Mouse (Mus musculus) lung, adult 2 months (tissue): Measurements from ENCODE around the gene Pam.

Source experiments
- CTCF ChIP-seq: fragments of 200-500 bp; IDR thresholded peaks from 2 replicates; pipeline ENCODE4 v1.5.1; 2011; ENCODE audit warnings: mild to moderate bottlenecking, low read length, control low read depth; ENCODE audit not compliant: insufficient read depth
- POLR2A ChIP-seq: fragments of 200-500 bp; IDR thresholded peaks from 2 replicates; pipeline ENCODE4 v1.6.1; 2011; ENCODE audit warnings: low read depth, mild to moderate bottlenecking, control low read depth, low read length, borderline replicate concordance; ENCODE audit errors: extremely low read depth

DNA sequence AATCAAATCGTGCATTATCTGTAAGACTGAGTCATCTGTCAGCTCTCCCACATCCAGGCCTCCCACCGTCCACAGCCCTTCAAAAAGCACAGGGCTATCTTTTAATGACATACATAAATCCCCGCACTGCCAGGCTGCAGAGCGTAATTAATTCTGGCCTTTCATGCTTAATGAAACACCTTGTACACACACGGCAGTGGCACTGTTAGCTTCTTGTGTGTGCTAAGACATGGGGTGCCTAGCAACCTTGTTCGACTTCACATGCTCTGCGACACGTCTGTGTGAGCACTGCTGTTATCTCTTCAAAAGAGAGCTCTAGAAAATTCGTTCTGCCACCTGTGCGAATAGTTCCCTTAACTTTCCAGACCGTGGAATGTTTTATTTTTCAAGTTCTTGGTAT, 120.5 kb downstream of the Pam start:
- TF ChIP-seq POLR2A, result no peak
- TF ChIP-seq CTCF, result no peak
